Mouse (Mus musculus) heart, adult 11 months (tissue): Measurements from ENCODE around the gene Arl13a.
"Not testable (repeated sequence)": the region's sequence is repeated elsewhere in the genome, so short reads cannot be mapped to it uniquely, and the experiment has no call there.

ENCODE experiments used
- DNase-seq: peaks from one replicate; pipeline ENCODE4 v3.0.0; 2022

Gene Arl13a

DNA sequence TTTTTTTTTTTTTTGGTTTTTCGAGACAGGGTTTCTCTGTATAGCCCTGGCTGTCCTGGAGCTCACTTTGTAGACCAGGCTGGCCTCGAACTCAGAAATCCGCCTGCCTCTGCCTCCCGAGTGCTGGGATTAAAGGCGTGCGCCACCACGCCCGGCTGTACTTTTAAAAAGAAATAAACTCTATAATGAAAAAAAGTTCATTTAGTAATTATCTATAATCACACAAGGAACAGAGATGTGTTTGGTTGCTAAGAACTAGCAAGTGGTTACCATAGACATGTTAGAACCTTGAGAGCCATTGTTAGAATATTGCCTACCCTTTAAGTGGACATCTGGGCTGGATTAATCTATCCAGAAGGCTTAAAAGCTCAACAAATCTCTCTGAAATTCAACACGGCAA is at the start of gene Arl13a:
Gene Arl13a (plus strand): TSS at position 301 of the 400 bp plus-strand sequence.
- DNase-seq, result not testable (repeated sequence)

- no peak for DNase-seq
Observed at GRCm38 (mm10) chrX:134140024-134140423, 47.3 kb upstream of the Arl13a start.

DNA sequence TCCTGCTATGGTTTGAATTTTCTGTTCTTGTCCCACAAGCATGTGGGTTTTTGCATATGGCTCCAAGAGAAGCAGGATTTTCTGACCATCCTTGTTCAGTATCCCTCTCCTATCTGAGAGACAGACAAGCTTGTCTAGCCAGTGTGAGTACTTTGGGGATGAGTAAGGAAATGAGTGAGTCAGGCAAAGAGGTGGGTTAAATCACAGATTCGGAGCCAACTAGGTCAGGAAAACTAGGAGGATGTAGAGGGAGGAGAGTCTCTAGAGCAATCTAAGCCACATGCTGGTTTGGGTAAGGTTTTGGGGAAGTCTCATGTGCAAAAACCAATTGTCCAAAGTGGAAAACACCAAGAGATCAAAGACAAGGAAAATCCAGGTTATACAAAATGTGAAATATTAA is 45.8 kb upstream of the Arl13a start:
- no peak for DNase-seq

GRCm38 (mm10) chrX:134141986-134142385 is 45.3 kb upstream of the Arl13a start:
- no peak for DNase-seq

DNA sequence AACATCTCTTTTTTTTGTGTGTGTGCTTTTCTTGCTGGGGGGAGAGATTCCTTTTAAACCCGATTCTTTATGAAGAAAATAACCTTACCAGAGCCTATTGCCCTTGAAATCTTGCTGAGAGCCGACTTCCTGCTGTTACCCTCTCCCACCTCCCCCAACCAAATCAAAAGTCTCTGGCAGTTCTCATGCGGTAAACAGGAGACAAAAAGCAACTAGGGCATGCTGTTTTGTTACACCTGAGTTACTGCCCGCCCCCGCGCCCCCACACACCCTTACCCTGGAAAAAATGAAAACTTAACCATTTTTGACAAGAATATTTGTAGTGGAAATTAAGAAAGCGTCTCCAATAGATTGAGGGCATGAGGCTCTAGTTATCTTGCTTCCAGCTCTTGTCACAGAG is 29.1 kb upstream of the Arl13a start:
- no peak for DNase-seq

DNA sequence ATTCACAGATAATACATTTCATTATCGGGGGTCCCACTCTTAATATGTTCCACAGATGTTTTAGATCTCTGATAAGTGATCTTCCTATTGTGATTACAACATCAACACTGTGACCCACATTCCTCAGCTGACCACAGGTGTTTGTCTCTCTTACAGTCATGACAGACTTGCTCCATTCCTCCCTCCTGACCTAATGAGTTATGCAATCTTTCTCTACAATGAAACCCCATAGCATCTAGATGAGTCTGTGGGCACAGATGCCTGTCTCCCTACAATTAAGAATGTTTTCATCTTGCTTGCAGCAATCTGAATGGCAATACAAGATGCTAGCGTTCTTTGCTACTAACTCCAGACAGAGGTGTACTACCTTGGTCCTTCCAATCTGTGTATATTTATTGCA is 26.9 kb upstream of the Arl13a start:
- DNase-seq, result no peak

- DNase-seq, result peak; percentile 80
Observed at GRCm38 (mm10) chrX:134162043-134162720, 25.1 kb upstream of the Arl13a start, which contains the start of gene Xkrx. Gene Xkrx (minus strand): TSS chrX:134162076.

DNA sequence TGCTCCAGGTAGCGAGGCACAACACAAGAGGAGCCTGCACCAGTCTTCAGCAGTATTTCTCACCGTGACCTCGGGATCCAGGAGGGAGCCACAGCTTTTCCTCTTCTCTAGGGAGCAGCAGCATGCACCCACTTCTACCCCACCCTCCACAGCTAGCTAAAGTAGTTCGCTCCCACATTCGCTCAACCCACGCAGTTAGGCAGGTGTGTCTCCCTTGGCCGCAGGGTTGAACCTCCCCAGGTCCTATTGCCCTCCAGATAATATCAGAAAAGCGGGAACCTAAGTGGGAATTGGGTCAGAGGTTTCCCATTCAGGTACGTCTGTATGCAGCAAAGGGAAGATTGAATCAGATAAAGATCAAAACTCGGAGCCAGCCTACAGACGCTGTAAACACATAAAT is 24.5 kb upstream of the Arl13a start:
- peak; percentile 82 for DNase-seq

DNA sequence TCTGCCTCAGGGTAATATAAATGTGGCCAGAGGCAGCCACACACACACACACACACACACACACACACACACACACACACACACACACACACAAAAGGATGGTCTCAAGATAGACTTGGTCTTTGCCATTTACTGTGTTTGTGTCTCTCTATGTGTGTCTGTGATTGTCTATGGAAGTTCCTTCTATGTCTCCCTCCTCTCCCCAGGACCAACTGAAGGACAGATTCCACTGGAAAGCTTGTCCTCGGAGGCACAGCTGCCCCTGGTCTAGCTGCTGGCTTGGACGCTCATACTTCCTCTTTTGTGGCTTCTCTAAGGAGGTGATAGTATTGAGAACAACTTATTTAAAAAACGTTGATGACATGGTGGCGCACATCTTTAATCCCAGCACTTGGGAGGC is 23.8 kb upstream of the Arl13a start:
- peak; percentile 88 for DNase-seq

- no peak for DNase-seq
Observed at GRCm38 (mm10) chrX:134170584-134170983, 16.7 kb upstream of the Arl13a start.

- no peak for DNase-seq
Observed at GRCm38 (mm10) chrX:134174699-134175098, 12.6 kb upstream of the Arl13a start.

DNA sequence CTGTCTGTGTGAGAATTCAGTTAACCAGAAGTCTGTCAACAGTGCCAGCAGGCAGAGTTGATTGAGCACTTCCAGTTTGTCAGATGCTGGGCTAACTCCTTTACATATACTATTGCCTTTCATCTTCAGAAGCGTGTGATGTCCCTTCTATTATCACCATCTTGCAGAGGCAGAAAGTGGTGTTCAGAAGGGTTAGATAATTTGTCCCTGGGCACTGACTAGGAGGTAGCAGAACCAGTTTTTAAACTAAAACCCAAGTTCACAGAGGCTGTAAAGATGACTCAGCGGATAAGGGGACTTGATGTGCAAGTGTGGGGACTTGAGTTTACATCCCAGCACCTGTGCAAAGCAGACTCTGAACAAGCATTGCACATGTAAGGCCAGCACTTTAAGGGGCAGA is 21.2 kb downstream of the Arl13a start:
- no peak for DNase-seq

DNA sequence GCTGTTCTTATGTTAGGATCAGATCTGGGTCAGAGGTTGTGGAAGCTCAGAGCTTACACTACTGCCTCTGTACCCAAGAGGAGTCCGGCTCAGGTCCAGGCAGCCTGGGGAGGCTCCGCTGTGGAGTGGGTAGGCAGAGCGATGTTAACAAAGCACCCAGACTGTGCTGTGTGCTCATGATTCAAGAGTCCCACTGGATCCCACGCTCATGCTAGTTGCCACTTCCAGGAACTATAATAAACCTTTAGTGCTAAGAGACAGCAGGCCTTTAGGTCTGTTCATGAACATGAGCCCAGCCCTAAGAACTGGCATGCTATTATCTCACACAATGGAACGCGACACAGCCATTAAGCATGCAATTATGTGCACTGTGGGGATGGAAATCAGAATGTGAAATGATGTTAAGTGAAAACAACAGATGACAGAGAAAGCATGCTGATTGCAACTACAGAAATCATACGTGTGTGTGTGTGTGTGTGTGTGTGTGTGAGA is 23.9 kb downstream of the Arl13a start:
- no peak for DNase-seq

DNA sequence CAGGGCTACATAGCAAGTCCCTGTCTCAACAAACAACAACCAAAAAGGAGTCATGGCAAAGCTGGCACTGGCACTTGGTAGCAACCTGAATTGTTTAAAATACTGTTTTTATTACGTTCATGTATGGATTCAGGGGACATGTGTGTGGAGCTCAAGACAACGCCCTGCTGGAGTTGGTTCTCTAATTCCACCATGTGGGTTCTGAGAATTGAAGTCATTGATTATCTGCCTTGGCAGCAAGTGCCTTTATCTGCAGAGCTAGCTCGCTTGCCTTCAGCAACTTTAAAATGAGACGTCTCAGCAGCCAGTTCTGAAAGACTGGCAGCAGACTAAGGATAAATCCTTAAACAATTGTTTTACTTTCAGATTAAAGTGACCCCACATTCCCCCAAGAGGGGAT is 30.9 kb downstream of the Arl13a start:
- no peak for DNase-seq

DNA sequence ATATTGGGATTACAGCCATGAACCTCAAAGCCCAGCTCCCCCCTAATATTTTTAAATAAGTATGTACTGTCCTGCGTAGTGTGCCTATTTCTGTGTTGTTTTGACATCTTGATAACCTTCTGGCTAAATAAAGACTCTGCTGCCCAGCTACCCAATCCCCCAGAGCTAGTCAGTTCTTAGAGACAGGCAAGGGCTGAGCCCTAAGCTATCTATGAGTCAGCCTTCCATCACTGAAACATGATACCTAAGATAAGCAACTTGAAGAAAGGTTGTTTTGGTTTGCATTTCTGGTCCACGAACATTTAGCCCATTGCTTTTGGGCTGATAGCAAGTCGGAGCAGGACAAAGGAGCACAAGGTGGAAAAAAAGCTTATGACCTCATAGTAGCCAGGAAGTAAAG is 33.3 kb downstream of the Arl13a start:
- DNase-seq, result no peak

- no peak for DNase-seq
Observed at GRCm38 (mm10) chrX:134221856-134222255, 34.6 kb downstream of the Arl13a start, which contains the start of gene Nox1. Gene Nox1 (minus strand): TSS chrX:134221956.

- no peak for DNase-seq
Observed at GRCm38 (mm10) chrX:134233048-134233447, 45.7 kb downstream of the Arl13a start.

- no peak for DNase-seq
Observed at GRCm38 (mm10) chrX:134238266-134238665, 51.0 kb downstream of the Arl13a start.

DNA sequence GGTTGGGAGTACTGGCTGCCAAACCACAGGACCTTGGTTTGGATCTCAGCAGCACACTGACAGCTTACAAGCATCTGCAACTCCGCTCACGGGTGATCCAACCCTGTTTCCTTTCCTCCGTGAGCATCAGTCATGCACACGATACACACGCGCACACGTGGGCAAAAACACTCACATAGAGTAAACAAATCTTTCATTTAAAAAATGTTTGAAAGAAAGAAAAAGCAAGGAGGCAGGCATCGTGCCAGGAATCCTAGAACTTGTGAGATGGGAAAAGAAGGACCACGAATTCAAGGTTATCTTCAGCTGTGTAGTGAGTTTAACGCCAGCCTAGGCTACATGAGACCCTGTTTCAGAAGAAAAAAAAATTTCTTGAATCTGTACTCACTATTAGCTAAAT is 58.6 kb downstream of the Arl13a start:
- no peak for DNase-seq

DNA sequence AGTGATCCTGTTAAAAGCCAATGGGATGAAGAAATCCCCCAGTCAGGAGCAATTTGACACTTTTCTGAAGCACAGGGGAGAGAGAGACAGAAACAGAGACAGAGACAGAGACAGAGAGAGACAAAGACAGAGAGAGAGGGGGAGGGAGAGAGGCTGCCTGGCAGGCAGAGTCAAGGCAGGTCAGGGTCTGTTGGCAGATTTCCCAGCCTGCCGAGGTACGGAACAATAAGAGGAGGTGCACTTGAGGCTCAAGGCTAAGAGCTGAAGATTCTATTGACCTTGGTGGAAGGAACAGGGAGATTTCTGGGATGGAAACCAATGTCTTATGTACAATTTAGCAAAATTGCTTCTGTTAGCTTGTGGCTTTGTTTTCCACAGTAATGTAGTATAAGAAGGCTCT is 60.9 kb downstream of the Arl13a start:
- DNase-seq, result no peak
